Mouse (Mus musculus): ENCODE results near the gene Morc2a. TPM values are rescaled to one million over a fixed set of nuclear protein-coding genes. Genes with fewer than 3 reads are reported as not detected.

Gene Morc2a
- total and polyA plus RNA-seq, 2 experiments from 2014 or later, result 21.9 to 39.1 TPM

DNA sequence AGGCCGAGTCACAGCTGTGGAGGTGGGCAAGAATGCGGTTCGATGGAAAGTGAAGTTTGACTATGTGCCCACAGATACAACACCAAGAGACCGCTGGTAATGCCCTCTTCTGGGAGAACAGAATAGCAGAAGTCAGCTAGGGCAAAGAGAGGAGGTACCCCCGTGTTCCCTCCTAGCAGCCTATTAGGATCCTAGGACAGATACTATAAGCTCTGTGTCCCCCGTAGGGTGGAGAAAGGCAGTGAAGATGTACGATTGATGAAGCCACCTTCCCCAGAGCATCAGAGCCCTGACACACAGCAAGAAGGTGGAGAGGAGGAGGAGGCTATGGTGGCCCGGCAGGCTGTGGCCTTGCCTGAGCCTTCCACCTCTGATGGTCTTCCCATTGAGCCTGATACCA is 36.4 kb downstream of the Morc2a start:
- no peak overlapping the region for H3K27ac ChIP-seq (ENCODE audit: low read depth, low read length)
- no peak overlapping the region for H3K4me2 ChIP-seq (ENCODE audit: low read depth, low read length, poor library complexity, severe bottlenecking)
- H3K27me3 ChIP-seq (ENCODE audit: insufficient read depth, low read length), result no peaks in the 10 kb centered on the region
- ATAC-seq (ENCODE audit: low FRiP score) (no peak), DNase-seq (ENCODE audit: low spot score) (no peak)
- no peak for TF ChIP-seq CTCF (IDR thresholded peaks at IDR 0.05)
- H3K4me1 ChIP-seq (ENCODE audit: insufficient read depth, low read length), result no peaks in the 10 kb centered on the region
- H3K9ac ChIP-seq (replicated peaks; ENCODE audit: low read length, poor library complexity, severe bottlenecking), result no peak overlapping the region
- H3K9me3 ChIP-seq (ENCODE audit: low read length), result no peaks in the 10 kb centered on the region
- WGBS, result 94% methylated on average over 8 of the region's 8 CpGs
- H3K4me3 ChIP-seq (ENCODE audit: low read depth, low read length), result no peak overlapping the region
- H3K36me3 ChIP-seq (ENCODE audit: insufficient read depth, low read length), result peaks cover 67% of the 10 kb centered on the region

- no peak for TF ChIP-seq CTCF (IDR thresholded peaks at IDR 0.05)
- no peak overlapping the region for H3K9ac ChIP-seq (replicated peaks; ENCODE audit: low read length, poor library complexity, severe bottlenecking)
- H3K4me3 ChIP-seq (ENCODE audit: low read depth, low read length), result no peak overlapping the region
- no peaks in the 10 kb centered on the region for H3K27me3 ChIP-seq (ENCODE audit: insufficient read depth, low read length)
- H3K9me3 ChIP-seq (ENCODE audit: low read length), result no peaks in the 10 kb centered on the region
- no peaks in the 10 kb centered on the region for H3K4me1 ChIP-seq (ENCODE audit: insufficient read depth, low read length)
- H3K36me3 ChIP-seq (ENCODE audit: insufficient read depth, low read length), result peaks cover 64% of the 10 kb centered on the region
- no peak overlapping the region for H3K27ac ChIP-seq (ENCODE audit: low read depth, low read length)
- no peak for DNase-seq (ENCODE audit: low spot score)
- ATAC-seq (ENCODE audit: low FRiP score), result no peak
- H3K4me2 ChIP-seq (ENCODE audit: low read depth, low read length, poor library complexity, severe bottlenecking), result no peak overlapping the region
- WGBS, result 92% methylated on average over 2 of the region's 2 CpGs
These were observed 37.3 kb downstream of the Morc2a start for GRCm38 (mm10) chr11:3686318-3686717.

- Histone ChIP-seq H3K36me3 (ENCODE audit: insufficient read depth, low read length) (peaks cover 64% of the 10 kb centered on the region), H3K9me3 (ENCODE audit: low read length) (no peaks in the 10 kb centered on the region), H3K27ac (ENCODE audit: low read depth, low read length) (no peak overlapping the region), H3K4me3 (ENCODE audit: low read depth, low read length) (no peak overlapping the region), H3K9ac (replicated peaks; ENCODE audit: low read length, poor library complexity, severe bottlenecking) (no peak overlapping the region), H3K4me1 (ENCODE audit: insufficient read depth, low read length) (no peaks in the 10 kb centered on the region), H3K4me2 (ENCODE audit: low read depth, low read length, poor library complexity, severe bottlenecking) (no peak overlapping the region), H3K27me3 (ENCODE audit: insufficient read depth, low read length) (no peaks in the 10 kb centered on the region)
- 83% methylated on average over 2 of the region's 2 CpGs for WGBS
- DNase-seq (ENCODE audit: low spot score) (no peak), ATAC-seq (ENCODE audit: low FRiP score) (no peak)
- no peak for TF ChIP-seq CTCF (IDR thresholded peaks at IDR 0.05)
These were observed 37.9 kb downstream of the Morc2a start for GRCm38 (mm10) chr11:3686885-3687284.

DNA sequence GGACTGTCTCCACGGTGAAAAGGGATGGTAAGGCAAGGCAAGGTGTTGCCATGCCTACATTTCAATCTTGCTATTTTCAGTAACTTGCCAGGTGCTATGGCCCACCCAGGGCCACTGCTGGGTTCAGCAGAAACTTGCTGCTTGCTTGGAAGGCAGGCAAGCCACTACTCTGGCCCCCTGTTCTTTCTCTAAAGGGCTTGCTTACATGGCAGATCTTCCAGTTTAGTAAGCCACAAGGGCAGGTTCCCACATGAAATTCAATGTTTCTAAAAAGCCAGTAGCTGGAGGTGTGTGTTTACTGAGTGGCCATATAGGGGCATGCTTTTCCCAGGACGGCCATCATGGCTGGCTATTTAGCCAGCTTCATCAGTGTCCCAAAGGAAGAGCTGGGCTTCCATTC is 42.8 kb downstream of the Morc2a start:
- Histone ChIP-seq H3K27ac (ENCODE audit: low read depth, low read length) (no peak overlapping the region), H3K9ac (replicated peaks; ENCODE audit: low read length, poor library complexity, severe bottlenecking) (no peak overlapping the region), H3K36me3 (ENCODE audit: insufficient read depth, low read length) (peaks cover 29% of the 10 kb centered on the region), H3K4me2 (ENCODE audit: low read depth, low read length, poor library complexity, severe bottlenecking) (no peak overlapping the region), H3K27me3 (ENCODE audit: insufficient read depth, low read length) (no peaks in the 10 kb centered on the region), H3K9me3 (ENCODE audit: low read length) (no peaks in the 10 kb centered on the region), H3K4me3 (ENCODE audit: low read depth, low read length) (no peak overlapping the region), H3K4me1 (ENCODE audit: insufficient read depth, low read length) (no peaks in the 10 kb centered on the region)
- DNase-seq (ENCODE audit: low spot score) (no peak), ATAC-seq (ENCODE audit: low FRiP score) (no peak)
- 91% methylated on average over 2 of the region's 2 CpGs for WGBS
- no peak for TF ChIP-seq CTCF (IDR thresholded peaks at IDR 0.05)

- no peak overlapping the region for H3K27ac ChIP-seq (ENCODE audit: low read depth, low read length)
- no peaks in the 10 kb centered on the region for H3K9me3 ChIP-seq (ENCODE audit: low read length)
- 85% methylated on average over 5 of the region's 5 CpGs for WGBS
- no peaks in the 10 kb centered on the region for H3K27me3 ChIP-seq (ENCODE audit: insufficient read depth, low read length)
- H3K36me3 ChIP-seq (ENCODE audit: insufficient read depth, low read length), result peaks cover 4% of the 10 kb centered on the region; the same call in 1 of the 2 replicates
- H3K4me2 ChIP-seq (ENCODE audit: low read depth, low read length, poor library complexity, severe bottlenecking), result no peak overlapping the region
- no peak overlapping the region for H3K9ac ChIP-seq (replicated peaks; ENCODE audit: low read length, poor library complexity, severe bottlenecking)
- ATAC-seq (ENCODE audit: low FRiP score) (no peak), DNase-seq (ENCODE audit: low spot score) (no peak)
- H3K4me3 ChIP-seq (ENCODE audit: low read depth, low read length), result no peak overlapping the region
- no peaks in the 10 kb centered on the region for H3K4me1 ChIP-seq (ENCODE audit: insufficient read depth, low read length)
- peak; percentile 47 for TF ChIP-seq CTCF (IDR thresholded peaks at IDR 0.05)
These were observed 47.2 kb downstream of the Morc2a start for GRCm38 (mm10) chr11:3696086-3696616.

GRCm38 (mm10) chr11:3697441-3697840 is 48.5 kb downstream of the Morc2a start:
- peak; percentile 10 for DNase-seq (ENCODE audit: low spot score)
- 81% methylated on average over 3 of the region's 3 CpGs for WGBS
- TF ChIP-seq CTCF (IDR thresholded peaks at IDR 0.05), result peak; percentile 57

More at GRCm38 (mm10) chr11:3697441-3697840, 48.5 kb downstream of the Morc2a start:
- Histone ChIP-seq H3K27ac (ENCODE audit: low read depth, low read length) (no peak overlapping the region), H3K36me3 (ENCODE audit: insufficient read depth, low read length) (no peaks in the 10 kb centered on the region), H3K4me1 (ENCODE audit: insufficient read depth, low read length) (no peaks in the 10 kb centered on the region), H3K4me2 (ENCODE audit: low read depth, low read length, poor library complexity, severe bottlenecking) (no peak overlapping the region), H3K27me3 (ENCODE audit: insufficient read depth, low read length) (no peaks in the 10 kb centered on the region), H3K9ac (replicated peaks; ENCODE audit: low read length, poor library complexity, severe bottlenecking) (no peak overlapping the region), H3K9me3 (ENCODE audit: low read length) (no peaks in the 10 kb centered on the region), H3K4me3 (ENCODE audit: low read depth, low read length) (no peak overlapping the region)
- no peak for ATAC-seq (ENCODE audit: low FRiP score)

Measured in midbrain, postnatal 0 days (tissue).